Mouse (Mus musculus) lung, postnatal 4 days (tissue): ENCODE measurements around the gene Ska2.

ENCODE experiments used
- DNase-seq, 2 experiments: peaks; one replicate each; pipeline ENCODE4 v3.0.0; 2021

Gene Ska2

DNA sequence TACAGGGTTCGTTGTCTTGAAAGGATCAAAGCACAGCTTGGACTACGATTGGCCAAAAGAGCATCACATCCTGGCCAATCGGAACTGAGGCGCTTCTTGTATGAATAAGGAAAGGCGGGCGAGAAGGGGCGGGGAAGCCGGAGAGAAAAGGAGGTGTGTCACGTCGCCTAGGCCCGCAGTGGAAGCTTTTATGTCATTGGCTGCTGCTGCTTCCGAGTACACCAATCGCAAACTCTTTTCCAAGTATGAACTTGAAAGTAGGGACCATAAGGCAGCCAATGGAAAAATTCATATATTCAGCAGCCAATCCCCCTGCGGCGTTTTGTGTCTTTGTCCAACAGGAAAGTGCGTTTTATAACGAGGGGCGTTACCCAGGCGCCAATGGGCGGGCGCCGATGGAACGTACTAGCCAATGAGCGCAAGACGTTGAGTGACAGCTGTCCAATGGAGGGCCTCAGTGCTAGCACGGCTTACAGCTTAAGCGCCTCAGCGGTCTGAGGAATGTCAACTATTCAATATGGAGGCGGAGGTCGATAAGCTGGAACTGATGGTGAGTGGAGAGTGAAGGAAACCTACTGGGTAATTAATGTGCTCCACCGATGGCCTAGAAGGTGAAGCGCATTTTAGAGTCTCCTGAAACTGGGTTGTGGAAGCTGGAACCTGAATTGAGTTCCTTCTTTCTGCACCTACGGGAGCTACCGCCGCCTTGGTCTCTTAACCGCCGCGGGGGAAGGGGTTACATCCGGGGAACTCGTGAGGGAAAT is at the start of gene Ska2:
Gene Ska2, plus strand, starts transcription at position 480 of the 764 bp plus-strand sequence.
- DNase-seq: peak; percentile 98 to 99

DNA sequence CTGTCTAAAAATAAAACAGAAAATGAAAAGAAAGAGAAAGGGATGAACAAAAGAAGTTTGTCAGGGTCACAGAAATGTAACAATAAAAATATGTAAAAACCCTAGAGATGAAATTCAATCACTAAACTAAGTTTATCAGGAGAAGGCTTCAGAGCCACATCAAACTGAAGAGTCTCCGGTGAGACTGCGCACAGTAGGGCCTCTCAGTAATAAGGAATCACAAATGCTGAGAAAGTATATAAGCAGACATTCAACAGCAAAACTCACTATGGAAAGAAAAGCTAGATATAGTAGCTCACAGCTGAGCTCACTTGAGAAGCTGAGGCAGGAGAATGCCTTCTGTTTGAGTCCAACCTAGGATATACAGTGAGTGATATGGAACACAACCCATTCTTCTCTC is 48.6 kb upstream of the Ska2 start:
- no peak for DNase-seq

DNA sequence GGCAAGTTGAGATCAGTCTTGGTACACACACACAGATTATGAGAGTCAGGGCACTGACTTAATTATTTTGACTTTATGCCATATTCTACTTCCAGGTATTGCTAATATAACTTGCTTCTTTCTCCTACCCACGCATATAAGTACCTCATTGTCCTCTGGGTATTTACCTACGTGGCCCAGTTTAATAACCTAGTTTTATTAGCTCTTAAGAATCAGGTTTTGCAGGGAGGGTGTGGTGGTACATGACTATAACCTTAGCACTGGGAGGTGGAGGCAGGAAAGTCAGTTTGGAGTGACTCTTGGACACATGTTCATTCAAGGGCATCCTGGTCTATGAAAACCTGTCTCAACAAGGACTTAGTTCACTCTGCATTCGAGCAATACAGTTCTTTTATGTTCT is 46.9 kb upstream of the Ska2 start:
- no peak for DNase-seq

DNA sequence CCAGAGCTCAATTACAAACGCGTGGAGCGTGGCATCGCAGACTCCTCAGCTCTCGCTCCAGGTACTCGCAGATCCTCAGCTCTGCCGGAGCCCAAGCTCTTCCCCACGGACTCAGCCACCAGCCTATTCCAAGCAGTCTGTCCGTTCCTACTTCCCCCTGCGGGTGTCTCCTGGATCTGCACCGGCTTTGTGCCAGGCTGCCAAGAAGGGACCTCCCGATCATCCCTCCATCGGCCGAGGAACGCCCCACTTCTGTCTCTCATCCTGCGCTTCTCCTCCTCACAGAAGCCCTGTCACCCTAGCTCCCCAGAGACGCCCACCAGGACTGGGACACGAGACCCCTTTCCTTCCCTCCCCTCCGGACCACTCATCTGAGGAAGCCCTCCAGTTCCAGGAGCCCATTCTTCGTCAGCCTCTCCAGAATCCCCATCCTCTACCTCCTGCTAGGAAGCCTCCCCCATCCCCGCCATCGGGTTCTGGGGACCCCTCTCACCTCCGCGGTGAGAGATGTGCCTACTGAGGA is 35.6 kb upstream of the Ska2 start:
- DNase-seq: peak; percentile 78 to 81

DNA sequence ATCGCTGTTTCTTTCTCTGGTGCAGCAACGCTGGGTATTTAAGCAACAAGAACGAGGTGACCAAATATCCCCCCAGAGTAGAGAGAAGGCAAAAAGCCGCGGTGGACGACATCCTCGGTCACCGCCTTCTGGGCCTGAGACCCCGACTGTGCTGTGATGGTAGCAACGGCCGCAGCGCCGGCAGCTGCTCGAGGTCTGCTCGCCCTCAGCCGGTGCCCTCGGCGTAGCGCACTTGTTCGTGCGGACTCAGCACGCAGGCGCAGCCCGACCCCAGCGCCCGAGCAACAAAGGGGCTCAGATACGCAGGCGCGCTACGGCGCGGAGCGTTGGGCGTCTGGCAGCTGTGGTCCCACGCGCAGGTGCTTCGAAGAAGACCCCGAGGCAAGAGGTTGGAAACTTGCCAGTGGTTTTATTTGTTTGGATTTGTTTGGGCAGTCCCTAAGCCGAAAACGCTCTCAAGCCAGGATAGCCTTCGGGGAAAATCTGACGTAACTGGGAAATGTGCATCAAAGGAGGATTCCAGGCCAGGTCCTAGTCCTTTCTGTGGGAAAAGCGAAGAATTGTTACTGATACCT is 35.1 kb upstream of the Ska2 start, which contains the start of gene Gdpd1:
Gene Gdpd1, minus strand, starts transcription at position 197 of the 575 bp plus-strand sequence.
- DNase-seq: peak; percentile 90 to 93

DNA sequence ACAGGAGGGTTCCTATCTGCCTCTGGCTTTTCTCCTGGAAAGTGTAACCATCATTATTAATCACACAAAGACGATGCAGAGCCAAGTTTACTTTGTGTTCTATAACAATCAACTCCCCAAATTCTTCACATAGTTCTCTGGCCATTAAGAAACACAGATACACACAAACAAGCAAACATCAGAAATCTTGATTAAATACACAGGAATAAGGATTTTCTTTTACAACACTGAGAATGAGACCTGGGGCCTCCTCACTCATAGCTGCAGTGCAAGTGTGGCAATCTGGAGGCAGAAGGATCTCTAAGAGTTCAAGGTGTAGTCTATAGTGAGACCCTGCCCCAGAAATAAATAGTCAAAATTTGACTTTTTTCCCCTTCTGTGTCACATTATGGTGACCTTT is 25.3 kb upstream of the Ska2 start:
- DNase-seq: no peak

DNA sequence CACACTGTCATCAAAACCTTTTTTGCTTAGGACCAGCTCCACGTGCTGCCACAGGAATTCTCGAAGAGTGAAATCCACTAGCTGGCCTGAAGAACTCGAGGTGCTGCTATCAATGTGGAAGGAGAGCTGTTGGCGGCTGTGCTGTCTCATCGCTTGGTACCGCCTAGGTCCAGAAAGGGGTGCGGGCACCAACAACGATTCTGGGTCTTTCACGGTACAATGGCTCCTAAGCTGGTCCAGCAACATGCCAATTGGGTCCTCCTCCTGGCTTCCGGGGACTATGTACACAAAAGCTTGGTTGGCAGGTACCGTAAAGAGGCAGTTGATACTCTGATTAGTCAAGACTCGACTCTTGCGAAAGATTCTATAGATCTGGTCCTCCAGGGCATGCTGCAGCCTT is 23.6 kb upstream of the Ska2 start:
- DNase-seq: no peak

DNA sequence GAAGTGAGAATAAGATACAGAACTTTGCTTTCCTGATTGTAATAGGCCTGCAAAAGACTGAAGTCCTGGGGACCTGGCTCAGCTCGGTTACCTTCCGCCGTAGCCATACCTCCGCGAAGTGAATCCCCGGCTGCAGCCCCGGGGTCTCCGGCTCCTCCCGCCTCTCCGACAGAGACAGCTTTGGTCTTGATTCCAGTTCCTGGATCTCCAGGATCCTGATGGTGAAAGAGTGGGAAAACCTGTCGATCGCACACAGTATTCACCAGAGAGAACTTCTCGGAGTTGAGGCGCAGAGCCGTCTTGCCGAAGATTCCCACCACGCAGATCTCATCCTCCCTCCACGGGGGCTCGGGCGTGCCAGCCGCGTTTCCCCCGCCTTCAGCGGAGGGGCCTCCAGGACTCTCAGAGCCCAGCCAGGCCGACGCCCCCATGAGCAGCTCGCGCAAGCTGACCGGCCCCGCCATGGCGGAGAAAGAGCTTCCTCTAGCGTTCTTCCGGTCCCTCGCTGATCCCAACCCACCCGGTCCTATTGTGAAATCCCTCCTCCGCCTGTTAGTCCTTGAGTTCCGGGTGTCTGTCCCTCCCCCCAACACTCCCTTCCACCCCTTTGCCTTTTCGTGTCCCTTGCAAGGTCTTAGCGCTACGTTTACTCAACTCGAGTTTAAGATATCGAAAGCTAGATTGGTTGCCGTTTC is 22.6 kb upstream of the Ska2 start, which contains the start of gene Smg8:
Gene Smg8, minus strand, starts transcription at position 485 of the 695 bp plus-strand sequence.
- DNase-seq: peak; percentile 87 to 88

DNA sequence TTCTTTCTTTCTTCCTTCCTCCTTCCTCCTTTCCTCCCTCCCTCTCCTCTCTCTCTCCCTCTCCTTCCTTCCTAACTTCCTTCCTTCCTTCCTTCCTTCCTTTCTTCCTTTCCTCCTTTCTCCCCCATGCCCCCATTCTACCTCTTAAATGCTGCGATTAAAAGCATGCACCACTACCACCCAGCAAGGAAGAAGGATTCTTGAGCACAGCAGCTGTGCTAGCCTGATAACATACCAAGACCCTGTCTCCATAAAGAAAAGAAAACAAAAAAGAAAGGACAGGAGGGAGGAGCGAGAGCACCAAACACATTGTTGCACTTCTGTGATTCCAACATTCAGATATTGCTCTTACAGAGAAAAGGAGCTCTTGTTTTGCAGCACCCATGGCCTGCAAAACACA is 21.9 kb upstream of the Ska2 start:
- no peak for DNase-seq

DNA sequence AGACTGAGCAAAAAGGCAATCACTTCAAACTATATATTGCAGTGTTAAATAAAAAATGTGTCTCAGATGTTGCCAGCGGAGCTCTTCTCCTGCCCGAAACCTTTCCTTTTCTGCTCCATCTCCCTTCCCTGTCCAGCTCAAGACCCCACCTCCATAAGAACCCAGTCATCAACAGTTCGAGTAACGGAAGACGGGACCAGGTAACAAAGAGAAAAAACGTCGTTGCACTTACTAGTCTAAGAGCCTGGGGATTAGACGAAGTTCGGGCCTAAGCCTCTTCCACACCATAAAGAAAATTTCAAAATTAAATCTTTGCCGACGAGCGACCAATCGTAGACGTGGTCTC is 652 bp upstream of the Ska2 start, which contains the start of gene Prr11:
Gene Prr11, minus strand, starts transcription at position 300 of the 346 bp plus-strand sequence.
- DNase-seq: no peak

DNA sequence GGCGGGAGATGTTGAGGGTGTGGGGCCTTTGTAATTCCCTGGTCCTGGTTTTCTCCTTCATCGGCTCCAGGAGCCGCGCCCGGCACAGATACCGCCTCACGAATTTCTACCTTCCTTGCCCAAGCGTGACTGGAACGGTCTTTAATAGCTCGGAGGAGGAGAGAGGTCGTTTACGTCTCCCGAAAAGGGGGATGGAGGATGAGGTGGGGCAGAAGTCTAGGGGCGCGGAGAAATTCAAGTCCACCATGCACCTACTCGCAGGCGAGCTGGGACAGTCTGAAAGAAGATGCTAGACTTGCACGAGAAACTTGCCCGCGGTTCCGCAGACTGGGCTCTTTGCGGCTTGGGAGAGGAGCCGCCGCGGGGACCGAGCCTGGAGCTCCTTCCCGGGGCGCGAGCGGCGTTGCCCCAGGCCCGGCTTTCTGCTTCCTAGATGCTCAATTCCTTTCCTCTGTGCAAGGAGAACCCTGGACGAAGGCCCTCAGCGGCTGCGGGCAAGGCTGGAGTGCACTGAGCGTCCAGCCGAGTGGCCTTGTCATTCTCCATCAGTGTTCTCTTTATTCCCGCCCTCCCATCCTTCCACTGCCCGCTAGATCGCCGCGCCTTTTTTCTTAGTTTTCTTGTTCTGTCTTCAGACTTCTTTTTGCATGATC is 611 bp downstream of the Ska2 start:
- DNase-seq: peak; percentile 28 to 37

DNA sequence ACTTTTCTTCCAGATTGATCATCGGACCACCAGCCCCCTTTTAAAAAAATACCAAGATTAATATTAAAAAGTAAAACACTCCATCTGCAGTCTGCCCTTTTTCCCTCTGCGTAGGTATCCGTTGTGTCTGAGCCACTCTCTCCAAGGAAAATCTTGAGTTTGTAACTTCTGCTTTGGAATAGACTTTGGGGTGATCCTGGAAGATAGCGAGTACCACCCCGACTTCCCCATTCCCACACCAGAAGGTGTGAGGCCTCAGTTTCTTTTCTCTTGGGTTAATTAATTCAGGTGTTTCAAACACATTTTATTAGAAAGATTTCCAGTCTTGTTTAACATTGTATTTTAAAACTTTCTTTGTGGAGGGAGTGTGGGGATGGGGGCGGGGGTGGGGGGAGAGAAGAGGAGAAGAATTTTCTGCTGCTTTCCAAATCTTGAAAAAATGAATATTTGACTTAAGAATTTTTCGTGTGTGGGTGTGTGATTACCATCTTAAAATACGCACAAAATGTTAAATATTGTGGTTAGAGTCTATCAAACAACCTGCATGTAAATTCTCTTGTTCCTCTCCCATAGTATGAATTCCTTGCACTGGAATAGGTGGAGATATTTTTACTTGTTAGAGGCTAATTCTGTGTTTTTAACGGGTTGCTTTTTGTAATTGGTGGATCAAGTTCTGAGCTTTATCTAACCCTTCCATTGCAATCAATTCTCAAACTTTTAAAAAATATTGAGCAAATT is 1.3 kb downstream of the Ska2 start:
- no peak for DNase-seq

DNA sequence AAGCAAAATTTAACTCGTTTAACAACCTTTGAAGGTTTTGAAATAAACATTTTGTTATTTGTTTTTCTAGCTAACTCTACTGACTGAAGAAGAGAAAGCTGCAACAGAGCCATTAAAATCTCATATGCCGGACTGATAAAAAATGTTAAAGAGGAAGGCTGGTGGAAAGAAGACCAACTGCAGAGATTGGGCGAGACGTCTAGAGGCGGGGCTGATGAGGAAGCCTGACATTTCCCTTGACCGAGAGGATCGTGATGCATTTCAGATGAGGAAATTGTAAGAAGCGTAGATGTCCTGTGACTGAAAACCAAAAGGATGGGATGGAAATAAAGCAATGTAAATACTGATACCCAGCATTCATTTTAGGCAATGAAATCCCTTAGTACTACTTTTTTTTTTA is 12.8 kb downstream of the Ska2 start:
- no peak for DNase-seq

DNA sequence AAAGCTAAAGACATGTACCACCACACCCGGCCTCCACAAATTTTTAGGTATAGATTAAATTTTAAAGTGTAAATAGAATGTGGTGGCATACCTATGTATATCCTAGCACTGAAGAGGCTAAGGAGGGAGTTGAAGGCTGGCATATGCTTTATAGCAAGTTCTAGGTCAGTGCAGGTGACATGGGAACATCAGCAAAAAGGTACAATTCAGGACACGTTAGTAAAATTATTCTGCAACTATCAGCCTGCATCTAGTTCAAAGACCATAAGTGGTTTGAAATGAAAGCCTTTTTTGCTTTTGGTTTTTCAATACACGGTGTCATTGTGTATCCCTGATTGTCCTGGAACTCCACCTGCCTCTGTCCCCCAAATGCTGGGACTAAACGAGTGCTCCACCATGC is 16.5 kb downstream of the Ska2 start:
- DNase-seq: no peak

DNA sequence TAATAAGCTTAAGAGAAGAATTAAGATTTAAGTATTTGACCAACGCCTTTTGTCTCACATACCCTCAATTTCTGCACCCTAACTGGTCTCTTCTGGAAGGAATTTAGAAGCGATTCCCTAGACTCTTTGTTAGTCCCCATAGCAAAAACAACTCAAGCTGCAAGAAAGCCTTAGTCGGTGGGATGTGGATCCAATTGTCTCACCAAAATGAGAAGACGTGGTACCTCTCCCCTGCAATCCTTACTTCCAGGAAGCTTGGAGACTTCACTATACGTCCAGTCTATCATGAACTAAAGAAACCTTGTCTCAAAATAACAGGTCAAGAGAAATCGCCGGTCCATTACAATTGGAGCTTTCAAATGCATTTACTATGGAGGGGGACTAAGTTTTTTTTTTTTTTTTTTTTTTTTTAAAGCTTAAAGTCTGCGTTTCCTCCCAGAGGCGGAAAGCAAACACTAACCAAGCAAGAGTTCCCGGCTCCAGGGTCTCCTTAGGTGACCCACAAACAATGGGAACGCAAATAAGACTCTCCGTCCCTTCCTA is 17.3 kb downstream of the Ska2 start:
- DNase-seq: no peak

DNA sequence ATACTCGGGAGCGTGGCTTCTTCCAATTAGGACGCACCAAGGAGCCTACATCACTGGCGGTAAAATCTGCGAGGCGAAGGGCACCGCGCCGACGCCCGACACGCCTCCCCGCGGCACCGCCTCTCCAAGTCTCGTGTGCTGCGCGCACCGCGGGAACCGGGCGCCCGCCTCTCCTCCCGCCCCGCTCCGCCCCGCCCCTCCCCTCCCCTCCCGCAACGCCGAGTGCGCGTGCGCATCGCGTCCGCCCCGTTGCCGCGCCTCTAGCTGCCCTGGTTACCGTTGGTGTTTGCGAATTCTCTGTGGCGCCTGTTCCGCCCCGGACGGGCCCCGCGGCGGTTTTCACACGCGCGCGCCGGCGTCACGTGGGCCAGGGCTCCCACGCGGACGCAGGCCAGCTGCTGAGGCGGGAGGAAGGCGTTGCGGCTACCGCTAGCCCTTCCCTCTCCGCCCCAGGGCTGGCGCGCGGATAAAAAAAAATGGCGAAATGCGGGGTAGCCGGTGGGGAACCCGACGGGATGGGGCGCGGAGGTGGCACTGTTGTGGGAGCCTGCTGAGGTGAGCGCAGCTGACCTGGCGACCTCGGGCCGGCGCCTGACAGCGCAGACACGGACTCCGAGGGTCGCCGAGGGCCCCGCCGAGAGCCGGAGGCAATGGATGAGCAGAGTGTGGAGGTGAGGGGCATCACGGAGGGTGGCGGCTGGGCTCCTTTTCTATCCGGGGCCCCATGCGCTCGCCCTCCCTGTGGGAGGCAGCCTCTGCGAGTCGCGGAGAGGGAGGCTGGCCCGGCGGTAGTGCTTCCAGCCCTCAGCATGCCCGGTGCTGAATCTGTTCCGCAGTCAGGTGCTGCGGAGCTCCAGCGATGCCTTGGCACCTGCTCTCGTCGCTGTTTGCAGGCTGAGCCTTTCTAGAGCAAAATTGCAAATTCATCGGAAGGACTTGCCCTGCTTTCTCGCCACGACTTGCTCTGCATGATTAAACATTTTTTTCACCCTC is 18.1 kb downstream of the Ska2 start, which contains the start of gene Trim37:
Gene Trim37, plus strand, starts transcription at position 254 of the 993 bp plus-strand sequence.
- peak; percentile 89 to 93 for DNase-seq

DNA sequence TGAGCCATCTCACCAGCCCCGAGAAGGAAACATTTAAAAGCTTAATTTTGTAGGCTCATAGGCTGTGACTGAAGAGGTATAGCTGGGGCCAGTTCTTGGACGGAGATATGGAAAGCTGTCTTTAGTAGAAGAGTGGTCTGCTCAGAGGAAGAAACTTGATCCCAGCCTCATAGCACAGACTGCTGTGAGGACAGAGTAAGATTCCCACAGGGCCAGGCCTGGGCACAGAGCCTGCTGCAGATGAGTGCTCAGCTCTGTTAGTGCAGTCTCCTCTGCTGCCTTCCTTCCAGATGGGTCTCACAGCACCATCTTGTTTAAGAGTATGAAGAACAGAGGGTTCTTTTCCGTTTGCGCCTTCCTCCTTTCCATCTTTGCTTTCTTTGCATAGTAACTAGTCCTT is 27.2 kb downstream of the Ska2 start:
- DNase-seq: no peak

DNA sequence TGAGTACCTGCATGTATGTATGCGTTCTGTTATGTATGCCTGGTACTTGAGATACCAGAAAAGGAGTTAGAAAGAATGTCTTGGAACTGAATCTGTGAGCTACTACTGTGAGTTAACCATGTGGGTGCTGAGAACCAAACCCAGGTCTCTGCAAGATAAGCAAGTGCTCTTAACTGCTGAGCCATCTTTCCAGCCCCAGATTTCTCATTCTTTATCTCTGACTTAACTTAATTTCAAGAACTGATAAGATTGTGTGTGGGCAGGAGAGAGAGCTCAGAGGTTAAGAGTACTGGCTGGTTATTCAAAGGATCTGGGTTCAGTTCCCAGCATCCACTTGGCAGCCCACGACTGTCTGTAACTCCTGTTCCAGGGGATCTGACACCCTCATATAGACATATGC is 49.0 kb downstream of the Ska2 start:
- DNase-seq: no peak

DNA sequence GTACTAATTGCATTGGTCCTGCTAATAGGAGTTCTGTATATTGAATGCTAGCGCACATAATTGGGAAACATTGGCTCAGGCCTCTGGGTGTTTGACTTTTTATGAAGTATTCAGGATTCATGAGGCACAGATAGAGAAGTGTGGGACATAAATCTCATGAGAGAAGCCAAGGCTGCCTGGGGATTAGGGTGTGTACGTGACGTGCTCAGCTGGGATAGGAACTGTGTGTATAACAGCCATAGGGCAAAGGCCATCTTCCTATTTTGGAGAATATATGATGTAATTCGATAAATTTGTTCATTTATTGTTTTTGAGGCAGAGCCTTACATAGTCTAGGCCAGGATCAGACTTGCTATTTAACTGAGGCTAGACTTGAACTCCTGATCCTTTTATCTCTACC is 53.7 kb downstream of the Ska2 start:
- DNase-seq: no peak

DNA sequence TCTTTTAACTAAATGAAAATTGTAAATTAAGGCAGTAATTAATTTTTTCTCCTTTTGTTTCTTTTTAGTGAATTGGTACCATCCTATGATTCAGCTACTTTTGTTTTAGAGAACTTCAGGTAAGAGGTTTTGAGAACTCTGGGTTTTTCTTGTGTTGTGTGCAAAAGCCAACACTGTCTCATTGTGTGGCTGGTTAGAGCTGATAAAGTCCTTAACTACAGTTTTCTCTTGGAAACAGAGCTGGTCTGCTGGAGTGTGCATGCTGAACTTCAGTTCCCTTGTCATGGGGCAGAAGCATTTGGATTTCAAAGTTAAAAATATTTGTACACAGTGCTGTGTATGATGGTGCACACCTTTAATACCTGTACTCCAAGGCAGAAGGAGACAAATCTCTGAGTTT is 54.7 kb downstream of the Ska2 start:
- no peak for DNase-seq

DNA sequence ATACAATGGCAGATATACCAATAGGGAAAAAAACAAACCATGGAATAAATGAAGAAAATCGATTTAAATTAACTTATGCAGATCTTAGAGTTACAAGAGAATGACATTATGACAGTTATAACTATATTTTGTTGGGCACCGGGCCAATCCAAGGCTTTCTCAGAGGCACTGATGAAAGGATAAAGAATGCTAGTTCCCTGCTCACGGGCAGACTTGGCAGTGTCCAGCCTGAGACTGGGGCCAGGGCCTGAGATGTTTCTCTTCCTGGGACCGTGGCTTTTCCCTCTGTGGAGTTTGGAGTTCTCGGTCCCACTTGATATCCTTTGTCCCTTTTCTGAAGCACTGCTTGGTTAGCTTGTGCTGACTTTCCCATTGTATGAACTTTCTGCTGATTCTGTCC is 64.6 kb downstream of the Ska2 start:
- no peak for DNase-seq
